Mouse (Mus musculus) liver, embryonic 11.5 days (tissue): ENCODE measurements around the gene Mrvi1. TPM values are rescaled to one million over a fixed set of nuclear protein-coding genes. Genes with fewer than 3 reads are reported as not detected.

Experiments used
- ATAC-seq: fragments of 200-750 bp; cut with Nextera tagmentation; replicated peaks from 2 replicates; pipeline ENCODE4 v1.8.0; 2017; ENCODE audit warnings: moderate number of reproducible peaks, mild to moderate bottlenecking, moderate TSS enrichment, moderate library complexity; ENCODE audit not compliant: low FRiP score
- DNase-seq: peaks from one replicate; pipeline ENCODE4 v3.0.0-alpha.2; 2017; ENCODE audit warnings: low spot score
- H3K27ac ChIP-seq: fragments of 300-500 bp; sonication (generic); 2 replicates; pipeline ENCODE4 v1.5.1; 2014; ENCODE audit warnings: mild to moderate bottlenecking, low read depth, low read length, control low read depth
- H3K27me3 ChIP-seq: fragments of 300-500 bp; sonication (generic); replicated peaks from 2 replicates; pipeline ENCODE4 v1.6.1; 2014; ENCODE audit warnings: low read length, mixed read lengths; ENCODE audit not compliant: control insufficient read depth, insufficient read depth
- H3K36me3 ChIP-seq: fragments of 300-500 bp; sonication (generic); 2 replicates; pipeline ENCODE4 v1.6.1; 2014; ENCODE audit warnings: mild to moderate bottlenecking, low read length, moderate library complexity, mixed read lengths; ENCODE audit not compliant: control insufficient read depth, insufficient read depth
- H3K4me1 ChIP-seq: fragments of 300-500 bp; sonication (generic); replicated peaks from 2 replicates; pipeline ENCODE4 v1.6.1; 2014; ENCODE audit warnings: low read length, mixed read lengths; ENCODE audit not compliant: control insufficient read depth, insufficient read depth
- H3K4me2 ChIP-seq: fragments of 300-500 bp; sonication (generic); 2 replicates; pipeline ENCODE4 v1.6.1; 2014; ENCODE audit warnings: mild to moderate bottlenecking, control low read depth, moderate library complexity
- H3K4me3 ChIP-seq: fragments of 300-500 bp; sonication (generic); 2 replicates; pipeline ENCODE4 v1.5.1; 2014; ENCODE audit warnings: low read depth, low read length, control low read depth
- H3K9ac ChIP-seq: fragments of 300-500 bp; sonication (generic); 2 replicates; pipeline ENCODE4 v1.6.1; 2014; ENCODE audit warnings: low read depth, low read length, control low read depth
- H3K9me3 ChIP-seq: fragments of 300-500 bp; sonication (generic); 2 replicates; pipeline ENCODE4 v1.6.1; 2016; ENCODE audit warnings: low read length, inconsistent platforms, mixed read lengths; ENCODE audit not compliant: control insufficient read depth
- WGBS: fragments of 180-500 bp; shearing (Covaris S2); extraction: QIAGEN DNeasy Blood & Tissue Kit; methylation state at CpG from one replicate; pipeline ENCODE4 v1.1.7; 2014; 5-methylcytosine and 5-hydroxymethylcytosine counted together
- polyA plus RNA-seq: library from polyadenylated mRNA; unstranded; fragments of >200 nt; fragmentation: Nextera tagmentation; extraction: Ambion mirVana; gene quantifications from 2 replicates; pipeline ENCODE4 v1.2.1, GENCODE M21; 2014

The Mrvi1 gene
- polyA plus RNA-seq, 1 experiment from 2014 or later, result 20.7 TPM

GRCm38 (mm10) chr7:110935815-110936762 lies 46.2 kb downstream of the Mrvi1 start:
- no peaks in the 10 kb centered on the region for H3K27me3 ChIP-seq
- ATAC-seq (0 out of 2 replicates have a peak, but pooled peaks have one; percentile 18), DNase-seq (no peak)
- H3K4me1 ChIP-seq, result peaks cover 1% of the 10 kb centered on the region
- no peak overlapping the region for H3K27ac ChIP-seq
- H3K36me3 ChIP-seq, result no peaks in the 10 kb centered on the region
- H3K4me3 ChIP-seq, result no peak overlapping the region
- no peaks in the 10 kb centered on the region for H3K9me3 ChIP-seq
- 80% methylated on average over 6 of the region's 6 CpGs for WGBS
- H3K9ac ChIP-seq, result no peak overlapping the region
- H3K4me2 ChIP-seq, result no peak overlapping the region

- H3K27ac ChIP-seq, result no peak overlapping the region
- no peak overlapping the region for H3K4me2 ChIP-seq
- no peaks in the 10 kb centered on the region for H3K27me3 ChIP-seq
- DNase-seq (no peak), ATAC-seq (no peak)
- H3K9ac ChIP-seq, result no peak overlapping the region
- H3K36me3 ChIP-seq, result no peaks in the 10 kb centered on the region
- H3K9me3 ChIP-seq, result no peaks in the 10 kb centered on the region
- no peak overlapping the region for H3K4me3 ChIP-seq
- WGBS, result 78% methylated on average over 2 of the region's 2 CpGs
- no peaks in the 10 kb centered on the region for H3K4me1 ChIP-seq
Observed at GRCm38 (mm10) chr7:110933999-110934398, 48.3 kb downstream of the Mrvi1 start.

DNA sequence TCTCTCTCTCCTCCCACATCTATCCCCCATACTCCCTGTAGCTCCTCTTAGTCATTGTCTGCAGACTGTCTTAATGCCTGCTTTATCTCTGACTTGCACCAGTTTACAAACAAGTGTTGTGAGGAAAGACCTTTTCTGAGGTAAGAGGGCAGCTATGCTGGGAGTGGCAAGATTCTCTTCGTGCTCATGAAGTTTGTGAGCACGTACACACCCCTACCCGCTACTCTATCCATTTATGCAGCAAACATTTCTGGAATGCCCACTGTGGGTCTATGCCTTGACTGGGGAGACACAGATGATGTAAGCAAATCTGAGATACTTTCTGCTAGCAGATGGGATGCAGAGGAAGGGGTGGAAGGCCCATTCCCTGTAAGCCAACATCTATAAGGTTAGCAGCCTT lies 48.9 kb downstream of the Mrvi1 start:
- ATAC-seq, result no peak; the same call in 1 of the 2 replicates

GRCm38 (mm10) chr7:110930118-110930854 lies 52.0 kb downstream of the Mrvi1 start:
- H3K9me3 ChIP-seq, result no peaks in the 10 kb centered on the region
- H3K27ac ChIP-seq, result no peak overlapping the region
- no peak for DNase-seq
- no peak overlapping the region for H3K4me3 ChIP-seq
- WGBS, result 29% methylated on average over 3 of the region's 3 CpGs
- H3K36me3 ChIP-seq, result no peaks in the 10 kb centered on the region
- H3K9ac ChIP-seq, result no peak overlapping the region
- no peak overlapping the region for H3K4me2 ChIP-seq
- H3K27me3 ChIP-seq, result no peaks in the 10 kb centered on the region
- ATAC-seq, result peak; percentile 82
- no peaks in the 10 kb centered on the region for H3K4me1 ChIP-seq

More for the DNA sequence above, 48.9 kb downstream of the Mrvi1 start:
- Histone ChIP-seq H3K27ac (no peak overlapping the region), H3K27me3 (no peaks in the 10 kb centered on the region), H3K36me3 (no peaks in the 10 kb centered on the region), H3K9ac (no peak overlapping the region), H3K4me3 (no peak overlapping the region), H3K9me3 (no peaks in the 10 kb centered on the region), H3K4me2 (no peak overlapping the region), H3K4me1 (no peaks in the 10 kb centered on the region)
- no peak for DNase-seq
- 69% methylated on average over 3 of the region's 3 CpGs for WGBS

DNA sequence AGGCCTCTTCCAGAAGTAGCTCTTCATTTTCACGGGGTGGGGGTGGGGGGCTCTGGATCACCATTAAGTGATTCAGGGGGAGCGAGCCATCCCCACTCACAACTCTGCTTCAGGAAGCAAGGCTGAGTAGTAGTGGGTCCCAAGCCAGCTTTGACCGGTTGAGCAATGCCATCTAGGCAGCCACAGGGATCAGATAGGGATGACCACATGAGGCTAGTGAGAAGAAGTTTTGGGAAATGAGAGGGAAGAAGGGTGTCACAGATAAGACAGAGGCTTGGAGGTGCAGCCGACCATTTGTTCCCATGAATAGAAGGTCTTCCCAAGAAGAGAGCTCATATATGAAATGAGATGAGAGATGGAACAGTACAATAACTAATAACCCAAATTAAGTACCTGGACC lies 55.7 kb downstream of the Mrvi1 start:
- H3K9me3 ChIP-seq, result no peaks in the 10 kb centered on the region
- 50% methylated on average over 4 of the region's 4 CpGs for WGBS
- H3K4me2 ChIP-seq, result no peak overlapping the region
- H3K4me3 ChIP-seq, result no peak overlapping the region
- no peak for DNase-seq
- no peak overlapping the region for H3K9ac ChIP-seq
- H3K4me1 ChIP-seq, result peaks cover 3% of the 10 kb centered on the region
- no peak; the same call in 1 of the 2 replicates for ATAC-seq
- no peaks in the 10 kb centered on the region for H3K27me3 ChIP-seq
- H3K27ac ChIP-seq, result no peak overlapping the region
- H3K36me3 ChIP-seq, result no peaks in the 10 kb centered on the region

- peak overlapping the region; percentile 61 for H3K9ac ChIP-seq
- H3K4me1 ChIP-seq, result peaks cover 38% of the 10 kb centered on the region
- H3K9me3 ChIP-seq, result no peaks in the 10 kb centered on the region
- no peaks in the 10 kb centered on the region for H3K27me3 ChIP-seq
- peak overlapping the region; percentile 99 for H3K27ac ChIP-seq
- H3K4me3 ChIP-seq, result no peak overlapping the region
- H3K36me3 ChIP-seq, result no peaks in the 10 kb centered on the region
- DNase-seq, result peak; percentile 55
- WGBS, result 40% methylated on average over 19 of the region's 19 CpGs
- peak overlapping the region; percentile 51 for H3K4me2 ChIP-seq
- ATAC-seq, result peak; percentile 99
Observed at GRCm38 (mm10) chr7:110920331-110921261, 61.7 kb downstream of the Mrvi1 start.

- H3K36me3 ChIP-seq, result no peaks in the 10 kb centered on the region
- peak overlapping the region; percentile 13; the same call in 1 of the 2 replicates for H3K4me2 ChIP-seq
- peaks cover 43% of the 10 kb centered on the region for H3K4me1 ChIP-seq
- H3K27me3 ChIP-seq, result no peaks in the 10 kb centered on the region
- no peaks in the 10 kb centered on the region for H3K9me3 ChIP-seq
- ATAC-seq (0 out of 2 replicates have a peak, but pooled peaks have one; percentile 15), DNase-seq (no peak)
- H3K9ac ChIP-seq, result no peak overlapping the region
- H3K4me3 ChIP-seq, result no peak overlapping the region
- WGBS, result 22% methylated on average over 3 of the region's 3 CpGs
- peak overlapping the region; percentile 99 for H3K27ac ChIP-seq
Observed at GRCm38 (mm10) chr7:110919721-110920120, 62.5 kb downstream of the Mrvi1 start.

DNA sequence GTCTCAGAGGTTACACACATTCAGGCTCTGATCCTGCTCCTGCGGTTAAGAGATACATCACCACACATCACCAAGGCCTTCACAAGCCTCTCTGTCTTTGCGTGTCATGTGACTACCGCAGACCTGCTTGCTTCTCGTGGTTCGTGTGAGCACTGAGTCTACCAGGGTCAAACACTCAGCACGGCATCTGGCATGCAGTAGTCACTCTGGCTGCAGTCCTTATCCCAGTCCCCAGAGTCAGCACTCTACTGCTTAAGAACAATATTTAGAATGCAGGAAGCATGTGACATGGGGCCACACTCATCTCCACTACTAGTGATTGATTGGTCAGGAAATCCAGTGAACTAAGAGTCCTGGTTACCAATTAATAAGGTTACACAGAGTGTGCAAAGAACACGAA lies 66.3 kb downstream of the Mrvi1 start:
- peak overlapping the region; percentile 71 for H3K27ac ChIP-seq
- 40% methylated on average over 7 of the region's 7 CpGs for WGBS
- no peaks in the 10 kb centered on the region for H3K9me3 ChIP-seq
- ATAC-seq, result no peak
- no peak overlapping the region for H3K4me3 ChIP-seq
- no peaks in the 10 kb centered on the region for H3K27me3 ChIP-seq
- peaks cover 44% of the 10 kb centered on the region for H3K4me1 ChIP-seq
- no peak for DNase-seq
- H3K36me3 ChIP-seq, result no peaks in the 10 kb centered on the region
- H3K9ac ChIP-seq, result no peak overlapping the region
- no peak overlapping the region; the same call in 1 of the 2 replicates for H3K4me2 ChIP-seq
